Mouse (Mus musculus) midbrain, embryonic 11.5 days (tissue): ENCODE measurements around the gene Galnt9. TPM values are rescaled to one million over a fixed set of nuclear protein-coding genes. Genes with fewer than 3 reads are reported as not detected.
A peak's percentile ranks its signal among the peaks of the same experiment; 100 is the strongest.

Experiments used
- ATAC-seq: fragments of 200-750 bp; cut with Nextera tagmentation; 2 replicates; pipeline ENCODE4 v1.8.0; 2017; ENCODE audit warnings: moderate TSS enrichment, moderate library complexity; ENCODE audit not compliant: low FRiP score
- DNase-seq: peaks from one replicate; pipeline ENCODE4 v3.0.0; 2015; ENCODE audit warnings: low spot score; ENCODE audit errors: missing footprints
- H3K27ac ChIP-seq: fragments of 300-500 bp; sonication (generic); 2 replicates; pipeline ENCODE4 v1.5.1; 2014; ENCODE audit warnings: low read depth, low read length
- H3K27me3 ChIP-seq: fragments of 300-500 bp; sonication (generic); 2 replicates; pipeline ENCODE4 v1.6.1; 2014; ENCODE audit warnings: mild to moderate bottlenecking, low read length, moderate library complexity, mixed read lengths; ENCODE audit not compliant: control insufficient read depth, insufficient read depth
- H3K36me3 ChIP-seq: fragments of 300-500 bp; sonication (generic); 2 replicates; pipeline ENCODE4 v1.6.1; 2014; ENCODE audit warnings: mild to moderate bottlenecking, low read length, moderate library complexity, mixed read lengths; ENCODE audit not compliant: control insufficient read depth, insufficient read depth
- H3K4me1 ChIP-seq: fragments of 300-500 bp; sonication (generic); 2 replicates; pipeline ENCODE4 v1.6.1; 2014; ENCODE audit warnings: low read length; ENCODE audit not compliant: control insufficient read depth, insufficient read depth
- H3K4me2 ChIP-seq: fragments of 300-500 bp; sonication (generic); 2 replicates; pipeline ENCODE4 v1.6.1; 2014; ENCODE audit warnings: mild to moderate bottlenecking, moderate library complexity
- H3K4me3 ChIP-seq: fragments of 300-500 bp; sonication (generic); 2 replicates; pipeline ENCODE4 v1.5.1; 2014; ENCODE audit warnings: low read depth, low read length
- H3K9ac ChIP-seq: fragments of 300-500 bp; sonication (generic); 2 replicates; pipeline ENCODE4 v1.6.1; 2014; ENCODE audit warnings: low read length
- H3K9me3 ChIP-seq: fragments of 300-500 bp; sonication (generic); 2 replicates; pipeline ENCODE4 v1.6.1; 2016; ENCODE audit warnings: low read length; ENCODE audit not compliant: control insufficient read depth
- WGBS: fragments of 180-500 bp; shearing (Covaris S2); extraction: QIAGEN DNeasy Blood & Tissue Kit; methylation state at CpG from one replicate; pipeline ENCODE4 v1.1.7; 2014; 5-methylcytosine and 5-hydroxymethylcytosine counted together
- polyA plus RNA-seq: library from polyadenylated mRNA; unstranded; fragments of >200 nt; fragmentation: Nextera tagmentation; extraction: Ambion mirVana; gene quantifications from 2 replicates; pipeline ENCODE4 v1.2.1, GENCODE M21; 2014

The Galnt9 gene
- polyA plus RNA-seq, 1 experiment from 2014 or later = 5.8 TPM

DNA sequence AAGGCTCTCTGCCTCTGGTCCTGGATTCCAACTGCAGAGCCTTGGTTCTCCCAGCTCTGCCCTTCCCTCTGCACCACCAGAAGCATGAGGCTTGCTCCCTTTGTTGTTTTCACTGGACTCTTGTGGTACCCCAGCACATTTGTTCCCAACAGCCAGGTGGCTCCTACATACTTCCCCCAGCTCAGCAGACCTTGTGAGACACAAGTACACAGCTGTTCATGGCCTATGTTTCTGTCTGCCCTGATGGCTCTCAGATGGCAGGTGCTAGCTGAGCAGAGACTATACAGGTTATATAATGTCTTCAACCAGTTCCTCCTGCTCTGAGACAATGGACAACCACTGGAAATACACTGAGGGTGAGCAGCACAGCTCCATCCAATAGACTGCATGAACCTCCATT lies 43.3 kb downstream of the Galnt9 start:
- Histone ChIP-seq H3K4me2 (no peak overlapping the region), H3K27ac (no peak overlapping the region), H3K36me3 (no peaks in the 10 kb centered on the region), H3K4me1 (no peaks in the 10 kb centered on the region), H3K27me3 (no peaks in the 10 kb centered on the region), H3K9me3 (no peaks in the 10 kb centered on the region), H3K9ac (no peak overlapping the region), H3K4me3 (no peak overlapping the region)
- DNase-seq = no peak
- no peak for ATAC-seq

DNA sequence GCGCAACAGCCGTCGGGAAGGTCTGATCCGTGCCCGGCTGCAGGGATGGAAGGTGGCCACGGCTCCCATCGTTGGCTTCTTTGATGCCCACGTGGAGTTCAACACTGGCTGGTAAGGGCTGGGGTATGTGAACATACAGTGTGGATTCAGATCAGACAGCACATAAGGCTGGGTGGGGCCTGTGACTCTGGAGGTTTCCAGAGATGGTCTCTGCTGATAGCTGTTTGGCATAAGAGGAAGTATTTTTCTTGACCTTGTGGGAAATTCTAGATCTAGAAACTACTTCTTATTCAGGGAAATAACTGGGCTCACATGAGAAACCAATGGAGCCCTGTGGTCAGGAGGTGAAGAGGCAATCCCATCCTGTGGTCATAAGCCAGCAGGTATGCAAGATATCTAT lies 45.7 kb downstream of the Galnt9 start:
- H3K4me1 ChIP-seq = no peaks in the 10 kb centered on the region
- WGBS = 94% methylated on average over 8 of the region's 8 CpGs
- no peaks in the 10 kb centered on the region for H3K9me3 ChIP-seq
- H3K27ac ChIP-seq = no peak overlapping the region
- H3K9ac ChIP-seq = no peak overlapping the region
- no peak overlapping the region for H3K4me3 ChIP-seq
- no peaks in the 10 kb centered on the region for H3K36me3 ChIP-seq
- H3K4me2 ChIP-seq = no peak overlapping the region
- H3K27me3 ChIP-seq = no peaks in the 10 kb centered on the region
- ATAC-seq = no peak
- DNase-seq = peak; percentile 33

DNA sequence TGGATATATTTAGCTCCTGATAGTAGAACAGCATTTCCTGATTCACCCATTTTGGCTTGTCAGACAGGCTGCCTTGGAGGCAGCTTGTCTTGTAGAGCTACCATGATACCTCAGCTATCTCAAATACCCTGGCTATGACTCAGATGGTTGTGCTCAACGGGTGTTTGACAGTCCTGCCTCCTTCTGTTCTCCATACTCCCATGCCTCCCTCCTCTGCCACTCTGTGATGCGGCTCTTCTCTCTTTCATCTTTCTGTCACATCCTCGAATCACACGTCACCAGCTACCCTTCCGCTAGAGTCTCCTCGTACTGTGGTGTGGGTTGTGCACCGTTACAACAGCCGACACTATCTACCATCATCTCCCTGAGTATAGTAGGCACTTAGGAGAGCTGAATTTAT lies 50.3 kb downstream of the Galnt9 start:
- ATAC-seq (no peak), DNase-seq (no peak)
- Histone ChIP-seq H3K4me3 (no peak overlapping the region), H3K4me1 (no peaks in the 10 kb centered on the region), H3K4me2 (no peak overlapping the region), H3K27me3 (no peaks in the 10 kb centered on the region), H3K27ac (no peak overlapping the region), H3K9ac (no peak overlapping the region), H3K36me3 (no peaks in the 10 kb centered on the region), H3K9me3 (no peaks in the 10 kb centered on the region)
- 91% methylated on average over 8 of the region's 8 CpGs for WGBS

DNA sequence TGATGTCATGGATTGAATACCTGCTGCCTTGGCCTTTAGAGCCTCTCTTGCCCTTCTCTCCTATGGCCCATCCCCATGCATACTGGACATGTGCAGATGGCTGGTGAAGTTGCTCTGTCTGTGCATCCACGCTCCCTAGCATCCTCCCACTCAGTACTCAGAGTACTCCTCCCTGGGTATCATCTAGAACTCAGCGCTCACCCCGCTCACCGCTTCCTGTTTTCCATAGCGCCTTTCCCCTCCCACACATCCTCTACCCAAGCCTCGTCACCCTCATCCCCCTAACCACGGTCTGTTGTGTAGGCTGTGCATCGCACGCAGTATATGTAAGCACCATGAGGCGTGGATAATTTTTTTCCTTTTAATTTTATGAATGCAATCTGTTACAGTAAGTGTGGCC lies 51.2 kb downstream of the Galnt9 start:
- WGBS = 95% methylated on average over 10 of the region's 10 CpGs
- no peak overlapping the region for H3K9ac ChIP-seq
- H3K36me3 ChIP-seq = no peaks in the 10 kb centered on the region
- no peak overlapping the region for H3K4me2 ChIP-seq
- DNase-seq = peak; percentile 33
- H3K4me1 ChIP-seq = no peaks in the 10 kb centered on the region
- no peak overlapping the region for H3K27ac ChIP-seq
- H3K4me3 ChIP-seq = no peak overlapping the region
- H3K27me3 ChIP-seq = no peaks in the 10 kb centered on the region
- no peak for ATAC-seq
- H3K9me3 ChIP-seq = no peaks in the 10 kb centered on the region

DNA sequence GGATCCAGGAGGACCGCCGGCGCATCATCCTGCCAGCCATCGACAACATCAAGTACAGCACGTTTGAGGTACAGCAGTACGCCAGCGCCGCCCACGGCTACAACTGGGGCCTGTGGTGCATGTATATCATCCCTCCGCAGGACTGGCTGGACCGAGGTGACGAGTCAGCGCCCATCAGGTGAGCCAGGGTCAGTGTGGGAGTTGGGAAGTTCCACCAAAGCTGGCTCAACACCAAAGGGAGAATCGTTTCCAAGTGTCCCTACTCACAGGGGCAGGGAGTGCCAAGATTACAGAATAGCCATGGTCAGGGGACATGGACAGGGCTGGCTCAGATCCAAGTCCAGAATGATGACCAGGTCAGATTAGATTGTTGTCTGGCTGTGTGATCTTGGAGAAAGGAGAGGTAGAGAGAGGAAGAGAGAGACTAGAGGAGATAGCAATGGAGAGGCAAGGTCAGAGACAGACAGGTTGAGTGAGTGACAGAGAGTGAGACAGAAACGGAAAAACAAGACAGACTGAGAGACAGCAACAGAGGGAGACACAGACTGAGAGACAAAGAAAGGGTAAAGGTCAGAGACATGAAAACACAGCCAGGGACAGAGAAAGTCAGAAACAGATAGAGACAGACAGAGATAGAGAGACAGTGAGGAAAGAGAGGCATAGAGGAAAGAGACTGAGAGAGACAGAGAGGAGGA lies 52.1 kb downstream of the Galnt9 start:
- no peaks in the 10 kb centered on the region for H3K36me3 ChIP-seq
- H3K27ac ChIP-seq = no peak overlapping the region
- no peak overlapping the region for H3K4me3 ChIP-seq
- H3K27me3 ChIP-seq = no peaks in the 10 kb centered on the region
- 88% methylated on average over 15 of the region's 15 CpGs for WGBS
- H3K4me1 ChIP-seq = no peaks in the 10 kb centered on the region
- peak; percentile 64 for DNase-seq
- H3K9me3 ChIP-seq = no peaks in the 10 kb centered on the region
- no peak overlapping the region for H3K9ac ChIP-seq
- no peak overlapping the region for H3K4me2 ChIP-seq
- no peak for ATAC-seq

DNA sequence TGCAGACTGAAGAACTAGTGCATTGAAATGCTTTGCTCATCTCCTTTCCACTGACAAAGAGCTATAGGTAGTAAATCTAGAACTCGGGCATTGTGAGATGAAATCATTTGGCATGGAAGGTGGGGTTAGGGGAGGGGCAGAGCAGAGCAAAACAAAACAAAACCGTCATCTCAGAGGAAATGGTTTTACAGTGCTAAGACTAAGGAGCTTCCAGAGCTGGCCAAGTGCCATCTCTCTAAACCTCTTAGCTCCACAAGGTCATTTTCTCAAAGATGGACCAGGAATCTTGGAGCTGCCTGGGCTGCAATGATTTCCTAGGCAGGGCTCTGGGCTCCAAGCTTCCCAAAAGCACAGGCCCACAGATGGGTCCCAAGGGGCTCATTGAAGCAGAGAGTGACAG lies 53.3 kb downstream of the Galnt9 start:
- Histone ChIP-seq H3K36me3 (no peaks in the 10 kb centered on the region), H3K27ac (no peak overlapping the region), H3K4me2 (no peak overlapping the region), H3K27me3 (no peaks in the 10 kb centered on the region), H3K4me1 (no peaks in the 10 kb centered on the region), H3K9me3 (no peaks in the 10 kb centered on the region), H3K9ac (no peak overlapping the region), H3K4me3 (no peak overlapping the region)
- DNase-seq = peak; percentile 66
- 70% methylated on average over 2 of the region's 2 CpGs for WGBS
- no peak for ATAC-seq

DNA sequence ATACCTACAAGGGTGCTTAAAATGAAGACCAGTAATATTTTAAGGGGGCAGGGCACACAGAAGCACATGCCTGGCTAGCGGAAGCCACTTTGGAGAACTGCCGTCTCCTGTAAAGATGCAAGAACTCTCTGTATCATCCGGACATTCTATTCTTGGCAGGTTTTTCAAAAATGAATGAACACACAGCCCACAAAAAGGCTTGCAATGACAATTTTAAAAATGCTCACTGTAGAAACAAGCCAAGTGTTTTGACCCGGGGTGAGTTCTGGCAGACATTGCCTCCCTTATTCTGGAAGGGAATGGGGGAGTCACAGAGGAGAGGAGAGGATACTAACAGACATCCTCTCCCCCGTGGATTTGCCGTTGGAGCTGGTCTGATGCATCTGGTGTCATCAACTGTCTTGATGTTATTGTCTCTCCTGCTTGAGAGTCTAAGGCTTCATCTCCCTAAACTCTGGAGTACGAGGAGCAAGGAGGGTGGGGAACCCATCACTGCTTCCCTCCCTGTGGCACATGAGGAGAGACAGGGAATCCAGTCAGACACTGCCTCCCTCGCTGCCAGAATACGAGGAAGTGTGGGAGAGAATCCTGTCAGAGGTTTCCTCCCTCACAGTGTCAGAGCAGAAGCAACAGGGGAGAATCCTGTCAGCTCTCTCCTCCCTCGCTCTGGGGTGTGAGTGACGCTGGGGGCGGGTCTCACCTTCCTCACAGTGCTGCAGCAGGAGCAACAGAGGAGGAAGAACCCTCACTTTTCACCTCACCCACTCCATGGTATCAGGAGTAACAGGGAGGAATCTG lies 54.3 kb downstream of the Galnt9 start:
- H3K27me3 ChIP-seq = no peaks in the 10 kb centered on the region
- H3K9ac ChIP-seq = no peak overlapping the region
- H3K9me3 ChIP-seq = no peaks in the 10 kb centered on the region
- ATAC-seq = no peak
- H3K4me3 ChIP-seq = no peak overlapping the region
- H3K4me1 ChIP-seq = no peaks in the 10 kb centered on the region
- no peak overlapping the region for H3K27ac ChIP-seq
- no peak overlapping the region for H3K4me2 ChIP-seq
- no peaks in the 10 kb centered on the region for H3K36me3 ChIP-seq
- WGBS = 37% methylated on average over 12 of the region's 12 CpGs
- DNase-seq = peak; percentile 68

DNA sequence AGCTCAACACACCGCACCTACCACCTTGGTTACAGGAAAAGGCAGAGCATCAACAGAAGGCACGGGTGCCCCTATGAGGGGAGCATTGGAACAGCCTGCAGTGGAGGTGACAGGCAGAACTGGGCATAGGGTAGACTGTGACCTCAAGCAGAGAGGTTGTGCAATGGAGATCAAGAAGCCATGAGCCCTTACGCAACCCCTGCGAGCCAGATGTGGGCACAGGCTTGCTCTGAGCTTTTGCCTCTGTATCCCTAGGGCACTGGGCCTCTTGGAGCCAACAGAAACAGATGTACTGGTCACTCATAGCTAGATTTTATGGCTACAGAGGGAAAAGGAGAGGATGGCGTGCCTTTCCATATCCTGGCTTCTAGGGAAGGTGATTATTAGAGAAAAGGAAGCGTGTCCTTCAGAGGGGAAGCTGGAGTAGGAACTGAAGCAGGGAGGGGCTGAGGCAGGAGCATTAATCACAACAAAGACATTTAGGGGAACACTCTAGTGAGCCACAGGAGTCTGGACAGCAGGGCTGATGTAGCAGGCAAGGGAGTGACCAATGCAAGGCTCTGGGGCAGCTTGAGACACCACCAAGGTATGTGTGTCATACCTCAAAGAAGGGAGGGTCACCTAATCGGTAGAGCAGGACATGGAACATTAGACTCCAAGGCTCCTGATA lies 59.0 kb downstream of the Galnt9 start:
- no peak for ATAC-seq
- Histone ChIP-seq H3K27ac (no peak overlapping the region), H3K27me3 (no peaks in the 10 kb centered on the region), H3K36me3 (no peaks in the 10 kb centered on the region), H3K9me3 (no peaks in the 10 kb centered on the region), H3K4me3 (no peak overlapping the region), H3K4me2 (no peak overlapping the region), H3K9ac (no peak overlapping the region), H3K4me1 (no peaks in the 10 kb centered on the region)
- DNase-seq = peak; percentile 31
- 85% methylated on average over 7 of the region's 7 CpGs for WGBS

DNA sequence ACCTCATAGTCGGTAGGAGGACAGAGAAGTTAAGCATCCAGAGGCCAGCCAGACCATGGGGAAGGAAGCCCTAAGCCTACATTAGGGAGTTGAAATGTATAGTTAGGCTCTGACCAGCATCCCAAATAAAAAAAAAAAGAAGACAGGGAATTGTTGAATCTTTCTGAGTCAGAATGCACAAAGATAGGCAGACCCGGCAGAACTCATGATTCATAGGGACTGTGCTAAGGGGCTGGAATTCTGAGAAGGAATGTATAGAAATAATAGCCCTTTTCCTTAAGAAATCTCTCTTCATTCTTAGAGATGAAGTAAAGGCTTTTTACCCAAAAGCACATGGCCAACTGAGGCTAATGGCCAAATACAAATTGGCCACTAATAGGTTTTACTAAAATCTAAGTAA lies 60.2 kb downstream of the Galnt9 start:
- 89% methylated on average over 2 of the region's 2 CpGs for WGBS

More for the DNA sequence above, 60.2 kb downstream of the Galnt9 start:
- Histone ChIP-seq H3K4me1 (no peaks in the 10 kb centered on the region), H3K36me3 (no peaks in the 10 kb centered on the region), H3K9ac (no peak overlapping the region), H3K27ac (no peak overlapping the region), H3K27me3 (no peaks in the 10 kb centered on the region), H3K9me3 (no peaks in the 10 kb centered on the region), H3K4me2 (no peak overlapping the region), H3K4me3 (no peak overlapping the region)
- ATAC-seq (no peak), DNase-seq (peak; percentile 17)
